Mouse (Mus musculus): ENCODE data around the gene Tacc3. TPM values are rescaled to one million over a fixed set of nuclear protein-coding genes. Genes with fewer than 3 reads are reported as not detected.
A peak's percentile ranks its signal among the peaks of the same experiment; 100 is the strongest.

The Tacc3 gene
- polyA plus RNA-seq, 1 experiment from 2014 or later, result 217 TPM

DNA sequence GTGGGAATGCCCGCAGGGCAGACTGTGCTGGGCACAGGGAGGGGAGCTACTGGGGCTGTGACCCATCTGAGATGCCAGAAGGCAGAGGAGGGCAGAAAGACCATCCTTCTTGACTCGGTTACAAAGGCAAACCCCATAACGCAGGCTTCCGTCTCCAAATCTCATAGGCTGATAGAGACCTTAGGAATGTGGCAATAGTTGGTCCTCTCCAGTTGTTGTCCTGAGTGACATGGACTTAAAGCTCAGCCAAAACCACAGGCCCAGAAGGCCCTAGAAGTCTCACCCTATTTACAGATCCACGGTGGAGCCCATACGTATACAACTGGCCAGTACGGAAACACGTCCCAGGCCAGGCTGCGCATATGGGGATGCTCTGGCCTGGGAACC is 36.5 kb downstream of the Tacc3 start:
- DNase-seq (ENCODE audit: low spot score), result no peak

DNA sequence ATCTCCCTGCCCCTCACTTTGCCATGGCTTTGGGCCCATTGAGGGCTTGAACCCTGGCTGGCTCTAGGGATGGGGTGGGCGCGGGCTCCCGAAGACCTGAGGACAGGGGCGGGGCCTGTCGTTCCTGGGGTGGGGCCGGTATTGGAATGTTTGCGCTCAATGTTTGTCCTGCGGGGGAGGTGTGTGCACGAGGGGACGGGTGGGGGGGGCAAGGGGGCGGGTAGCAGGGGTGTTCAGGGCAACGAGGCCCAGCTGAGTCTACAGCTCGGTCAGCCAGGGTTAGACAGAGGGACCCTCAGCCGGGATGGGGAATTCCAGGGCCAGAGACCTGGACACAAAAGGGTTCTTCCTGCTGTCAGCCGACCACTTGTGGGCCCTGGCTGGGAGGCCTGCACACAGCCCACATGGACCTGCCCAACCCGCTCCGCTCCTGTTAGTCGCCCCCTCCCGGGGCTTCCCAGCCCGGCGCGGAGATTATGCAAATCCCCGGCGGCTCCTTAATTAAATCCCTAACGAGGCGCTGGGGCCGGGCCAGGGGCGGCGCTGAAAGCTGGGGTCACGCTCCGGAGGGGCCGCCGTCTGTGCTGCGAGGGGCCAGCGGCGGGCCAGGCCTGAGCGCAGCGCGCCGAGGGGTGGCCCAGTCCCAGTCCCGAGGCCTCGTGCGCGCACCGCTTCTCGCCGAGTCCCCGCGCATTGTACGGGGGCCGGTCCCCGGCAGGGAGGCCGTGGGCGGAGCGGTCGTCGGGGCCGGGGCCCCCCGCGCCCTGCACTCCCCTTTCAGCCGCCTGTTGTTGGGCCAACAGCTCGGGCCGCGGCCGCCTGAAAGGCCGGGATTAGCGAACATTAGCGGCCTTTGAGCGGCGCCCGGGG is 37.2 kb downstream of the Tacc3 start:
- no peak for DNase-seq (ENCODE audit: low spot score)

DNA sequence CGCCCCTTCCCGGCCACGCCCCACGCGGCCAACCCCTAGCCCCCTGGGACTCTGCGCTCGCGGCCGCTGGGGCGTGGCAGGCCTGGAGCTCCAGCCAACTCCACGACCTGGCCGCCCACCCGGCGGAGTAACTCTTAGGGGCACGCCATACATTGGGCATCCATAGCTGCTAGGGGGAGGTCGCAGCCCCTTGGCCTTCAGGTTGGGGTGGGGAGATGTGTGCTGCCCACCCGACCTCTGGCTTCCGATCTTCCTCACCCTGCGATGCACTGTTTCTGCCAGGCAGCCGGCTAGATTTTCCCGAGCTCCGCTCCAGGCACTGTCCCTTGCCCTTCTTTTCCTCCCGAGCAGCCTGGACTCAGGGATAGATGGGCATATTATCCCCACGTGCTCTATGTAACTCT is 37.8 kb downstream of the Tacc3 start:
- no peak for DNase-seq (ENCODE audit: low spot score)

DNA sequence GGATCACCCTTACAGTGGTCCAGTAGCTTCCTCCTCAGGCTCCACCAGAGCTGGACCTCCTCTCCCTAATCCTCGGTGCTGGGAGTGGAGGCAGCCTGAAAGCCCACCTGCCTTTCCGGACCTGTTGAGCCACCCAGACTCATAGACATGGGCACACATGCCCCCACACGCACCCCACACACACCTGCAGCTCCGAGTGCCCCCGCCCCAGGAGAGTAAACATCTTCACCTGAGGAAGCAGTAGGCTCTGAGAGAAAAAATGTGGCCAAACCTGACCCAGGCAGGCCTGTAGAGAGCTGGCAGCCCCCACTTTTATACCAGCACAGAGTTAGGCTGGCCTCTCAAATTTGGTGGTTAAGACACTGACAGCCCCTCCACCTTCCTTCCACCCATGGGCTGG is 38.5 kb downstream of the Tacc3 start:
- no peak for DNase-seq (ENCODE audit: low spot score)

DNA sequence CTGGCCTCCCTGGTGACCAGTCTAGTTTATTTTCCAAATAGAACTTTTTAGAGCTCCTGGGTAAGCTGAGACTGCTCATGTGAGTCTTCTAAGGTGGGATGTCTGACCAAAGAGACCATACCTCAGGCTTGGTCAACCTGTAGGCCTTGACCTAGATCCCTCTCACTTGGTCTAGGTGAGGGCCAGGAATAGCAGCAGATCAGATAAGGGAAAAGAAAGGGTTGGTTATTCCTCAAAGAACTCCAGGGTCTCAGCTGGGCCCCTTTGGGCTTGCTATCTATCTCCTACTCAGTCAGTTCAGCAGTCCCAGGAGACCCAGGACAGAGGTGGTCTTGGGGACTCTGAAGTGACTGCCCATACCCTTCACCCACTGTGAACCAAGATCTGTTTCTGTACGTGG is 39.6 kb downstream of the Tacc3 start:
- DNase-seq (ENCODE audit: low spot score), result no peak

DNA sequence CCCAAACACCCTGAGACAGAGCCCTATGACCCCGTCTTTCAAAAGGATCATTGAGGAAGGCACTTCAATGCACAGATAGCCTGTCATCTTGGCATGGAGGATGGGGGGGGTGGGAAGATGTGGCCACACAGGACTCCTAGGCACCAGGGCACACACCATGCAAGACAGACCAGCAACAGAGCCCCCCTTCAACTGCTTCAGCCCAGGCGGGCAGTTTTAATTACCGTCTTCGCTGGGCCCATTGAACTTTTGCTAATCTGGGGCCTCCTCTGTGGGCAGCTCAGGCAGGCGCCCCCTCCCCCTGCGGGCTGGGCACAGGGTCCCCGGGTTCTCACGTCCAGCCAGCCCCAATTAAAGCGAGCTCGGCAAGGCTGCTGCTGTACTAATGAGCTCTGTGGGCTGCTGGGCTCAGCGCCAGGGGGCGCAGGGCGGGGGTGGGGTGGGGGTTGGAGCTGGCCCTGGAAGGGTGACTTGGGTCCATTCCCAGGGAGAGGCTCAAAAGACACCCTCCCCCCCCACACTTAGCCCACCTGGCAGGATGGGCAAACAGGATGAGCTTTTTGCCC is 40.1 kb downstream of the Tacc3 start:
- no peak for DNase-seq (ENCODE audit: low spot score)

DNA sequence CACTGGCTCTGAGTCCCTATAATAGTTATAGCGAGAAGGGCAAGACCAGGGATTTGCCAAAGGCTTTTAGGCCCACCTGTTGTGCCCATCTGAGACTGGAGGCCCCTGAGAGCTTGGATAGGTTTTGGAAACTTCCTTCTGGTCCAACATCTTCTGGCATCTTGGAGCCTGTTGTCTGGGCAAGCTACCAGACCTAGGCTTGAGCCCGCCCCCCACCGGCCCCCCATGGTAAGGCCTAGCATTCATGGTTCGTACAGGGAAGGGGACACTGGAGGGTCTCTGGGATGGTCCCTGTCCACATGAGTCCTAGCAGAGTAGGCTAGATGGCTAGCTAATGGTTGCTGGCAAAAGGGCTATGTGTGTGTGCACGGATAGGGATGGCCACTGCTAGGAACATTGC is 40.7 kb downstream of the Tacc3 start:
- no peak for DNase-seq (ENCODE audit: low spot score)

DNA sequence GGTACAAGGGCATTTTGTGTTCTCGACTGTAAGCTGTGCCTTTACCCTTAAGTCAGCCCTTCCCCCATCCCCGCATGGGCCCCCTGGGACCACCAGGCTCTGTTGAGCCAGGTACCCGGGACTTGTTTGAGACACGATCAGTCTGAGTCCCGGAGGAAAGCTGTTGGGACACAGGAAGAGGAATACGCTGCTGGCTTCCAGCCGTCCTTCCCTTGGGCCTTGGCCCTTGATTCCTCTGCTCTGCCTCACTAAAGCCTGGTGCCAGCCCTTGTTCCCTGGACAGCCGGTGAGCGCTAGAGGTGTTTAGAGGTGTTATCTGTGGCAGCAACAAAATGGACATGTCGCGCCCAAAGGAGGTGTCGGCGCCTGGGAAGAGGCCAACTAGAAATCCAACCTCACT is 42.1 kb downstream of the Tacc3 start:
- no peak for DNase-seq (ENCODE audit: low spot score)

DNA sequence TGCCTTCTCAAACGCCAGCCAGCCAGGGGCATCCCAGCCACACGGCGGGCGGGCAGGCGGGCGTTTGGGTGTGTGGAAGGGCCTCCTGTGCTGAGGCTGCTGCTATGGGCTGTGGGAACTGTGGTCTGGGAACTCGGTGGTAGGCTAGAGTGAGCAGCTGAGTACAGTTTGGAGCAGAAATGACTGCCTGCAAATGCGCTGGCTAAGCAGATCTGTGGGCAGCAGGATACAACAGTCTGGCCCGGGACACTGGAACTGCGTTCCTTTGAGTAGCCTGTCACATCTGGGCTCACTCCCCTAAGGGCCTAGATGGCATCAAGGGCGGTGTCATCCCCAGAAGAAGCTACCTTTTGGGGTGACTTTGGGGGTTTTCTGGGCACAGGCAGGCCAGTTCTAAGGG is 43.9 kb downstream of the Tacc3 start:
- no peak for DNase-seq (ENCODE audit: low spot score)

DNA sequence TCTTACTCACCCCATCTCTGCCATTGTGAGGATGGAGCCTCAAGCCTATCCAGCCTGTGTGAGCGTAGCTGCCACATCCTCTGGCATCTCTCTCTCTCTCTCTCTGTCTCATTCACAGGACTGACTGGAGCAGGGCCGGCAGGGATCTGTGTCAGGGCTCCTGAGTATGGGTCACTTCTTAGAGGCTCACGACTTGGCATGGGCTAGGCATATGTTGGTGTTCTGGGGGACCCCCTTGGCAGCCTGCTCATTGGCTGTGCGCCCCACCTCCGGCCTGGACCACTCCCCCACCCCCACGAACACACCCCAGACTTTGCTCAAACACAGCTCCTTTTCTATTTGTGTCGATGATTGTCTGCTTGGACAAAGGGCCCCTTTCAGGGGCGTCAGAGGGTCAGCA is 46.1 kb downstream of the Tacc3 start:
- no peak for DNase-seq (ENCODE audit: low spot score)

DNA sequence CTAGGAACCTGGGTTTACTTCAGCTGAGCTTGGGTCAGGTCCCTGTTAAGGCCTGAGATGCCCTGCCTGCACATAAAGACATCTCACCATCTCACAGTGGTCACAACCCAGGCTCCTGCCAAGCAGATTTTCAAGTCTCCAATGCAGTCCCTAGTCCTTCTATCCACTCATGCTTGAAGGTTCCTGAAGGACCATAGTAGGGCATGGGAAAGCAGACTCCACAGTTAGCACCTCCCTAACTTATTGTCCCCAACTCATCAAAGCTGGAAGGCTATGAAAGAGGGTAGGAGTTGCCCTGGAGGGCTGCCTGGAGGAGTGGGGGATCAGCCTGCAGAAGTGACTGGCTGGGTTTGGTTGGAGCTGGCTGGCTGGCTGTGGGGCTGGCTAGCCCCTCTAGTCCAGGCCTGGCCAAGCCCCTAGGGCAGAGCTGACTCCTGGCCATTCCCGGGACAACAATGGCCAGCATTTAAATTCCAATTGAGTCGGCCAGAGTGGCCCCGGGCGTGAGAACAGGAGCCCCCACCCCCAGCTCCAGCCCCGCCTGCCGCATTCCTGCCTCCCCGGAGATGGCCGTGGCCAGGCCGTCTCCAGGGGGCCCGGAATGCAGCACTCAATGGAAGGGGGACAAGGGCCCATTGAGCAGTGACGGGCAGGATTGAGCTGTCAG is 47.1 kb downstream of the Tacc3 start:
- DNase-seq (ENCODE audit: low spot score), result no peak

DNA sequence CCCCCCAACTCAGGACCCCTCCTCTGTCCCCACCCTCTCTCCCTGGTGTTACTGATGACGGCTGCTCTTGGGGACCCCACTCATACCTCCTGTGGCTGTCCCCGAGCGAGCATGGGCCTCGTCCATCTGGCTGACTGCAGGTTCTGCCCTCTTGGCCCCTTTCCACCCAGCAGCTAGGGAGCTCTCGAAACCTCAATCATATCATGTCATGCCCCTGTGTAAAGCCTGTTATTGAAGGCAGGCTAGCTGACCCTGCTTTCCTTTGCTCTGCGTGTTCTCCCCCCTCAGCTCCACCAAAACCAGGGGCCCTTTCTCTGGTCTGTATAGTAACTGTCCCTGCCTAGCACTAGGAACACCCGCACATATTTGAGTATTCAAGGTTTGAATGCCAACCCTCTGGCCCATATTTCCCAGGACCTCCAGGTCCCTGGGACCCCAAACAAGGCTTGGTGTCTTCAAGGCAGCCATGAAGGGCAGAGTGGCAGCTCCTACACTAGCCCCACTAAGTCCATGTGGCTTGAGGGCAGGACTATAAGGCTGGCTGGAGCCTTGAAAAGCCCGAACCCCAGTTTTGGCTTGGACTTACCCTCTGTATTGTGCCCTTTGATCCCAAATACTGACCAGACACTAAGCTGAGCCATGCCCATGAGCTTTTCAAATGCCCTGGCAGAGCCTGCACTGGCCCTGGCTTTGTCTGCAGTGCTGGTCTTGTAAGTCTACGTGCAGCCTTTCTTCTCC is 47.9 kb downstream of the Tacc3 start:
- no peak for DNase-seq (ENCODE audit: low spot score)

DNA sequence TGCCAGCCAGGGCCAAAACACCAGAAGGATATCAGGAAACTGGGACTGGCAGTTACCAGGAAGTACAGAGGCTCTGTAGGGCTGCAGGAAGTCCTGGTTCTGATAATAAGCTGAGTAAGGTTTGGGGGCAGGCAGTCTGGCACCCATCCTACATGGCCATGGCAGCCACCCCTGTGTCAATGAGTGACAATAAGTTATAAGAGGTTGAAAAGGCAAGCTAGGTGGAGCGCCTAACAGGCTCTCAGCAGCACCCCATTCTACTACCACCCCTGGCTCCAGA is 48.4 kb downstream of the Tacc3 start:
- no peak for DNase-seq (ENCODE audit: low spot score)

DNA sequence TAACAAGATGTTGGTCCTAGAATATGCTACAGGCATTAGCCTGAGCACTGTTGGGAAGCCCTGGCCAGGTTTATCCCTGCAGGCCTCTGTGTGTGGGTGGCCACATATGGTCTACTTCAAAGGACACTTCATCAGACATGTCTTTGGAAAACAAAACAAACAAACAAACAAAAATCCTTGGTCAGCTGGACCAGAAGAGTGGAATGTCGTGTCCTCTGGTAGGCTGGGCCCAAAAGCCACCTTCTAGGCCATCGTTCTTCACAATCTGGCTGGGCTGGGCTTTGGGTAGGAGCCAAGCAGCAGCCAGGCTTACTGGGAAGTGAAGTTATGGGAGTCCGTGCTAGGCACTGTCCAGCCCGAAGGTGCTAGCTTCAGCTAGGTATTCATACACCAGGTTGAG is 49.2 kb downstream of the Tacc3 start:
- no peak for DNase-seq (ENCODE audit: low spot score)

DNA sequence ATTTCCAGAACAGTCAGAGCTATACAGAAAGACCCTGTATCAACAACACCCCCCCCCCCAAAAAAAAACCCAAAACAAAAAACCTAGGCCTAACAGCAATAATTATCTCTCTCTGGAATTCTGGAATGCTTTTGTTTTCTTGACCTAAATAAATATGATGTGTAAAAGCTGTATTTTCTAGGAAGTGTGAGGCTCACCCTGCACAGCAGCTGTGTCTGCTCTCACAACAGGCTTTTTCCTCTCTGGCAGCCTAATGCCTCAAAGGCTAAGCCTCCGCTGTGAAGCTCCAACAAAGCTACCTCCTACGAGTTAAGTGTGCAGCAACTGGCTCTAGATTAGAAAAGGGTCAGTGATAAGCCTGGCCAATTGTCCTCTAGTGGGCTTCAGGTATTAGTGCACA is 51.1 kb downstream of the Tacc3 start:
- DNase-seq (ENCODE audit: low spot score), result no peak

DNA sequence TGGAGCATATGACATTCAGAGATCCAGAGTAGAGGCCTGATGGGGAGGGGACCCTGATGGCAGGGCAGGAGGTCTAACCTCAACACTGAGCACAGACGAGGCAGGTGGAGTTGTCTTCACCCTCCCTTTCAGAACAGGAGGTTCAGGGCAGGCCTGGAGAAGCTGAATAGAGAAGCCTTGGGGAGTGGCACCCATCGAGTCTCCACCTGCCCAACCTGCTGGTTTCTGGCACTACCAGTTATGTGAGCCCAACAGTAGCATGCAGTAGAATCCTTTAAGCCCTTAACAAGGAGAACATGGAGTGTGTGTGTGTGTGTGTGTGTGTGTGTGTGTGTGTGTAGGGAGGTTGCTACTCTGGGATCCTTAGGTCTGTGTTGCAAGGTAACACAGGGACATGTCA is 54.6 kb downstream of the Tacc3 start:
- no peak for DNase-seq (ENCODE audit: low spot score)

DNA sequence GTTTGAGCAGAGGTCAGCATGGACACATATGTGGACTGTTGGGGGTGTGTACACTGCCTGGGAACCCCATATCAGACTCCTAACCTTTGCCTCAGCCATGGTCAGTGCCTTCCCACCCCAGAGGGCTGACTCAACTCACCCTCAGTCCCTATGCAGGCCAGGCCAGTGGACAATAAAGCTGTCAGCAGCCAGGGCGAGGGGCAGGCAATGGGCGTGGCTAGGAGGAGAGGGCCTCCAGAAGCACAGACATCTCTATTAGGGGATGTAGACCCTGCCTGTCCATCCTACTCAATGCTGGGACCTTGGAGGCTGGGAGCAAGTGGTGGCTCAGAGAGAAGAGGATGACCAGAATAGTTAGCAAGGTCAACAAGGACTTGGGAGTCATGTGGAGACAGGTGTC is 57.3 kb downstream of the Tacc3 start:
- DNase-seq (ENCODE audit: low spot score), result no peak

DNA sequence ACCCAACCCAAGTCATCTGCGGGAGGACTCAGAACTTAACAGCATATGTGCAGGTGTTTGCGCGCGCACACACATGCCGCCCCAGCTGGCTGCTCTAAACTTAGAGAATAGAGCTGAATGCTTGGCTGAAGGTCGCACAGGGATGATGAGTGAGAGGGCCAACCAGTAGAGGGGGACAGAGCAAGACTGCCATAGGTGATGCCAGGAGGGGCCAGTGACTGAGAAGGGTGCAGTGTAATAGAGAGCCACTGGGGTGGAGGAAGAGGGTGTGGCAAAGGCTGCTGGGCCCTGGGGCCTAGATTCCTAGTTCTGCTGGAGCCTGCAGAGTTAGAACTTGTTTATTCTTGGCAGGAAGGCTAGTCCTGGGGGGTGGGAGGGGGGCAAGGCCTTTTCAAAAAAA is 58.5 kb downstream of the Tacc3 start:
- peak; percentile 9 for DNase-seq (ENCODE audit: low spot score)

DNA sequence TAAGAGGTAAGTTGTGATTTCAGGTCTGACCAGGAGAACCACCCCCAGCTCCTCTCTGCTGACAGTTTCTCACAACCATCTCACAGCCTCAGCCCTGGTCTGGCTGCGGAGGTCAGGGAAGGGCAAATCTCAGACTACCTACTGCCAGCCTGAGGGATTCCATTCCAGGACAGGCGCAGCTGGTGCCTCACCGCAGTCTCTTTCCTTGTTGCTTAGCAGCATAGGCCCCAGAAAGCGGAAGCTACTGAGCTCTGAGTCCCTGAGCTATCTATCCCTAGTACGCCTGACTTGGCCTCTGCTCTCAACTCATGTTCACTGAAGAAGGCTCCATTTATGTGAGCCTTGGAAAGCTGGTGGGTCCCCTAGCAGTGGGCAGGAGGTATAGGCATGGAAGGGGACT is 60.5 kb downstream of the Tacc3 start:
- DNase-seq (ENCODE audit: low spot score), result no peak

DNA sequence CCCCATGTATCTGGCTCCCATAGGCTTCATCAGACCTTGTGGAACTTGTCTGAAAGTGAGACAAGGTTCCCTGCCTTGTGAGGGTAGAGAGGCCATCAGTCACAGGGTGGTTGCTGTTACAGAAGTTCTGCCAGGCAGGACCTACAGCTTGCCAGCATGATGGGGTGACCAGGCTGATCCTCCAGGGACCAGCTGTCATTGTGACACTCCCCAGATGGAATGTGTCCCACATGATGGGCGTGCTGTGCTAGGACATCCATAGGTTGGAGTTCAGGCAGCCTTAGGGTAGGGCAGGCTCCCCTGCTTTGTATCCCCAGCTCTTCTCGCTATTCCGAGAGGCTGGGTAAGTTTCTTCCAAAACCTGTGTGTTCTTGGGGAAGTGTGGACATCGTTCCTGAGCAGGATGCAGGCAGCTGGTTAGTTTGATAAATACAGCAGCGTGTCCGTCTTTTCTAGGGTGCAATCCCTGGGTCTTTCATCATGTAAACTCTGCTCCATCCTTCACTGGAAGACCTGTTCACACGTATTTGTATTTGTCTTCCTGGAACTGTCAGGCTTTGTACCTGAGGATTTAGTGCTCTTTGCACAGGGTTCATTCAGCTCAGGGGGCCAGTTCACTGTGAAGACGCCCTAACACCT is 63.0 kb downstream of the Tacc3 start:
- DNase-seq (ENCODE audit: low spot score), result no peak

DNA sequence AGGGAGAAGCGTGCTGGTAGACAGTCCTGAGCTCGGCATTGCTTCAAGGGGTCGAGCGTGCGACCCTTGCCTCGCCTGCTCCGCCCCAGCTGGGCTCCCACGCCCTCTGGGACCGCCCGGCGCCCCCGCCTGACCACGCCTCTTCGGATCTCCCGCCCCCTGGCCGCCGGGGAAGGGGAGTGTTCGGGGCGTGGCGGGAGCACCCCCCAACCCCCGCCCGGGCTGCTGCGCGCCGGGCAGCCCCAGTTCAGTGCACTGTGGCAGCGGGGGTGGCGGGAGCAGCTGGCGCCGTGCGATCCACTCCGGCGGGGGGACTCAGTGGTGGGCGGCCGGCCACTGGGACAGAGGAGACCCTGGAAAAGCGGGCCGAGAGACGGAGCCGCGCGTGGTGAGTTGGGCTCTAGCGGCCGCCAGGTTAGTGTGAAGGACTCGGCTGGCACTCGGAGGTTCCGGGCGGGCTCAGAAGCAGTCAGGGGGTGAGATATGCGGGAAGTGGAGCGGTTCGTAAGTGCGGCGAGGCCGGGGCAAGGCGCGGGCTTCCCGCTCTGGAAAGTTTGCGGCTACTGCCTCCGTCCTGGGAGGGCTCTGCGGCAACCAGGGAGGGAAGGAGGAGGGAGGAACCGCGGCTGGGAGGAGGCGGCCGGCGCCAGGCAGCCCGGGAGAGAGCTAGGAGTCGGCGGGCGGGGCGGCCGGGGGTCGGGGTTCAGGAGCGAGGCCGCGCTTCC is 63.8 kb downstream of the Tacc3 start, which contains the start of gene Fgfr3:
Fgfr3 (plus strand) TSS at position 134 of the 725 bp plus-strand sequence.
- peak; percentile 49 for DNase-seq (ENCODE audit: low spot score)

All from thymus, postnatal 0 days (tissue).